Mouse (Mus musculus) hindbrain, embryonic 11.5 days (tissue): Measurements from ENCODE around the gene Hfm1. TPM values are rescaled to one million over a fixed set of nuclear protein-coding genes. Genes with fewer than 3 reads are reported as not detected.

ENCODE experiments used
- ATAC-seq: fragments of 200-750 bp; cut with Nextera tagmentation; 2 replicates; pipeline ENCODE4 v1.8.0; 2017; ENCODE audit warnings: mild to moderate bottlenecking, moderate TSS enrichment, moderate library complexity; ENCODE audit not compliant: low FRiP score
- DNase-seq: peaks from one replicate; pipeline ENCODE4 v3.0.0-alpha.2; 2015; ENCODE audit warnings: low spot score
- H3K27ac ChIP-seq: fragments of 300-500 bp; sonication (generic); 2 replicates; pipeline ENCODE4 v1.5.1; 2014; ENCODE audit warnings: mild to moderate bottlenecking, low read depth, low read length
- H3K27me3 ChIP-seq: fragments of 300-500 bp; sonication (generic); 2 replicates; pipeline ENCODE4 v1.6.1; 2014; ENCODE audit warnings: mild to moderate bottlenecking, low read length, moderate library complexity, mixed read lengths; ENCODE audit not compliant: control insufficient read depth, insufficient read depth
- H3K36me3 ChIP-seq: fragments of 300-500 bp; sonication (generic); 2 replicates; pipeline ENCODE4 v1.6.1; 2014; ENCODE audit warnings: mild to moderate bottlenecking, low read length, moderate library complexity, mixed read lengths; ENCODE audit not compliant: control insufficient read depth, insufficient read depth
- H3K4me1 ChIP-seq: fragments of 300-500 bp; sonication (generic); replicated peaks from 2 replicates; pipeline ENCODE4 v1.6.1; 2014; ENCODE audit warnings: low read length, mixed read lengths; ENCODE audit not compliant: control insufficient read depth, insufficient read depth
- H3K4me2 ChIP-seq: fragments of 300-500 bp; sonication (generic); replicated peaks from 2 replicates; pipeline ENCODE4 v1.6.1; 2014; ENCODE audit warnings: mild to moderate bottlenecking, low read depth, low read length
- H3K4me3 ChIP-seq: fragments of 300-500 bp; sonication (generic); 2 replicates; pipeline ENCODE4 v1.5.1; 2014; ENCODE audit warnings: low read depth, low read length
- H3K9ac ChIP-seq: fragments of 300-500 bp; sonication (generic); 2 replicates; pipeline ENCODE4 v1.6.1; 2014; ENCODE audit warnings: low read depth, low read length
- H3K9me3 ChIP-seq: fragments of 300-500 bp; sonication (generic); 2 replicates; pipeline ENCODE4 v1.6.1; 2016; ENCODE audit warnings: low read length; ENCODE audit not compliant: control insufficient read depth
- WGBS: fragments of 180-500 bp; shearing (Covaris S2); extraction: QIAGEN DNeasy Blood & Tissue Kit; methylation state at CpG from one replicate; pipeline ENCODE4 v1.1.7; 2014; 5-methylcytosine and 5-hydroxymethylcytosine counted together
- polyA plus RNA-seq: library from polyadenylated mRNA; unstranded; fragments of >200 nt; fragmentation: Nextera tagmentation; extraction: Ambion mirVana; gene quantifications from 2 replicates; pipeline ENCODE4 v1.2.1, GENCODE M21; 2014

Hfm1 gene
- polyA plus RNA-seq = 5.5 and 6.2 TPM in 2 replicates

DNA sequence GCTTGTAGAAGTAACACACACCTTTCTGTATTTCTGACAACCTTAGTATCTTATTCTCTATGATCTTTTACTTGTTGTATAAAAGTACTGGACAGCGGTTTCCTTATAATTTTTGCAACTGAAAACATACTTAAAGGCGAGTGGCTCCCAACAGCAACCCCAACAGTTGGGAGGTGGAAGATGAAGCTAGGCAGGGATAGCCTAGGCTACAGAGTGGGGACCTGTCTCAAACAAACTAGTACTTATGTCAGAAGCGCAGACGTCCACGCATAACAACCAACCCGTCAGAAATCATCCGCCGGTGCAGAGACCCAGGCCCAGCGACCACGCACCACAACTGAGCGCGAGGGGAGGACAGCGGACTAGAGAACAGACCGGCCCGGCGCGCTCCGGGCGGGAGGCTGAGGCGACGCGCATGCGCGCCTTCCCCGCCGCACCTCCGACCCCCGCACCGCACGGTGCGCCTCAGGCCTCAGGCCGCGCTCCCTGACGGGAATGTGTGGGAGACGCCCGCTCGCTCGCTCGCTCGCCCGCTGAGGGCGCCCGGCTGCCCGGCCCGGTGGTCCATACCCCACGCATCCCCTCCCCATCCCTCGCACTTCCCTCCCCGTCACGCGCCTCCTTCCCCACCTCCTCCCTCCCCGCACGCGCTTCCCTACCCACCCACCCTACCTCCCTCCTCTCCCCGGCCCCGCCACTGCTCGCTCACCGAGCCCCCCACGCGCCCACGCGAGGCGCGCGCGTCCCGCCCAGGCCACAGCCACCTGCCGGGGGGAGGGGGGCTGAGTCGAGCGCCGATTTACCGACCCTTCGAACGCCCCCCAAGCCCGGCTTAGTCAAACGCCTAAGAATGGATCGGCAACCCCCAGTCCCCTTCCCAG is at the start of gene Hfm1:
Hfm1 (minus strand) TSS at position 834 of the 881 bp plus-strand sequence.
- H3K9me3 ChIP-seq = no peaks in the 10 kb centered on the region
- H3K4me2 ChIP-seq = peak within 1 kb of the TSS; percentile 71
- peak within 1 kb of the TSS; percentile 78 for H3K27ac ChIP-seq
- ATAC-seq (peak; percentile 96), DNase-seq (peak; percentile 88)
- no peaks in the 10 kb centered on the region for H3K4me1 ChIP-seq
- no peaks in the 10 kb centered on the region for H3K36me3 ChIP-seq
- H3K27me3 ChIP-seq = no peaks in the 10 kb centered on the region
- 1% methylated on average over 46 of the region's 76 CpGs for WGBS
- H3K4me3 ChIP-seq = peak within 1 kb of the TSS; percentile 68
- H3K9ac ChIP-seq = peak within 1 kb of the TSS; percentile 85

GRCm38 (mm10) chr5:106973883-106974282 is 47.8 kb upstream of the Hfm1 start:
- H3K4me3 ChIP-seq = no peak overlapping the region
- no peaks in the 10 kb centered on the region for H3K9me3 ChIP-seq
- no peak overlapping the region for H3K4me2 ChIP-seq
- no peak for ATAC-seq
- H3K27me3 ChIP-seq = no peaks in the 10 kb centered on the region
- H3K9ac ChIP-seq = no peak overlapping the region
- peaks cover 10% of the 10 kb centered on the region; the same call in 1 of the 2 replicates for H3K36me3 ChIP-seq
- WGBS = 91% methylated on average over 7 of the region's 7 CpGs
- no peaks in the 10 kb centered on the region for H3K4me1 ChIP-seq
- no peak for DNase-seq
- H3K27ac ChIP-seq = no peak overlapping the region

DNA sequence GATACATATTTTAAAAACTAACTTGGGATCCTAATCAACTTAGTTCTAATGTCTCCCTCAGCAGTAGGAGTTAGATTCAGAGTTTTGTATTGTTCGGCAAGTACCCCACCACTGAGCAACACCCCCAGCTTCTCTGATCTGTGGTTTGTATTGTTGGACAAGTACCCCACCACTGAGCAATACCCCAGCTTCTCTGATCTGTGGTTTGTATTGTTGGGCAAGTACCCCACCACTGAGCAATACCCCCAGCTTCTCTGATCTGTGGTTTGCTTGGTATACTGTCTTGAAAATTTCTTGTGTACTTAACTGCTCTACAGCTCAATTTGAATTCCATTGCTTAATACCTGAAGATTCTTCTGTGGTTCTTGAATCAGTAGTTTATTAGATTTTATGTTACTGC is 41.5 kb upstream of the Hfm1 start:
- Histone ChIP-seq H3K27me3 (no peaks in the 10 kb centered on the region), H3K9ac (no peak overlapping the region), H3K4me3 (no peak overlapping the region), H3K4me1 (no peaks in the 10 kb centered on the region), H3K36me3 (no peaks in the 10 kb centered on the region), H3K4me2 (no peak overlapping the region), H3K27ac (no peak overlapping the region), H3K9me3 (no peaks in the 10 kb centered on the region)
- WGBS = 90% methylated on average over 1 of the region's 1 CpGs
- ATAC-seq (no peak), DNase-seq (no peak)

DNA sequence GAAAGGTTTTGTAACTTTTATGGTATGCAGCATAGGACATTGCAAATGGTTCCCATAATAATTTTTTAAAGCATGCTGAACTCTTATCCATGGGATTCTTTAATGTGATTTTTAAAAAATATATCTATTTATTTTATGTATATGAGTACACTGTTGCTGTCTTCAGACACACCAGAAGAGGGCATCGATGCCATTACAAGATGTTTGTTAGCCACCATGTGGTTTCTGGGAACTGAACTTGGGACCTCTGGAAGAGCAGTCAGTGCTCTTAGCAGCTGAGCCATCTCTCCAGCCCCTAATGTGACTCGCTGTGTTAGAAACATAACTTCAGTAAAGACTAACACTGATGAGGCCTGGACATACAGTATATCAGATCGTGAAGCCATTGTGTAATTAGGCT is 40.3 kb upstream of the Hfm1 start:
- H3K9ac ChIP-seq = no peak overlapping the region
- DNase-seq = no peak
- no peak overlapping the region for H3K4me2 ChIP-seq
- no peaks in the 10 kb centered on the region for H3K9me3 ChIP-seq
- no peaks in the 10 kb centered on the region for H3K4me1 ChIP-seq
- ATAC-seq = no peak
- H3K4me3 ChIP-seq = no peak overlapping the region
- H3K36me3 ChIP-seq = no peaks in the 10 kb centered on the region
- WGBS = 96% methylated on average over 3 of the region's 3 CpGs
- H3K27me3 ChIP-seq = no peaks in the 10 kb centered on the region
- no peak overlapping the region for H3K27ac ChIP-seq

DNA sequence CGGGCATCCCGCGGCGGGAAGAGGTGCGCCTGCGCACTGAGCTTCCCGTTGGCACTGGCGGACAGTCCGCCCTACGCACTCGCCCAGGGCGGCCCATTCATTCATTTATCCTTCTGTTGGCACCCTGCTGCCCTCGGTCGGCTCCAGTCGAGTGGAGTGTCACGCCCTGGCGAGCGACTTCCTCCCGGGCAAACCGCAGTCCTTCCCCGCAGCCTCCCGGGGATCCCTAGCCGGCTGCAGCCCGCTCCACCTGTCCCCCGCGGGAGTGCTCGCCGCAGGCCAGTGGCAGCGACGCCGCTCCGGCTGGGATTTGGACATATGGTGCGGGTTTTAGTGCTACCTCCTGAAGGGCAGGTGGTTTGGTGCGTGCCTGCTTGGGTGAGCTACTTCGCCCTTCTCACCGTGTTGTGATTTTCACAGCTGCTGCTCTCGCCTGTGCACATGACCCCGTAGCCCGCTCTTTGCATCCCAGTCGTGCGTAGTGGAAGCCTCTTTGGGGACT is 38.4 kb upstream of the Hfm1 start:
- Histone ChIP-seq H3K9me3 (no peaks in the 10 kb centered on the region), H3K27me3 (no peaks in the 10 kb centered on the region), H3K36me3 (no peaks in the 10 kb centered on the region), H3K9ac (peak overlapping the region; percentile 82), H3K27ac (peak overlapping the region; percentile 48), H3K4me3 (peak overlapping the region; percentile 81), H3K4me1 (no peaks in the 10 kb centered on the region), H3K4me2 (peak overlapping the region; percentile 57)
- WGBS = under 1% methylated on average over 41 of the region's 41 CpGs
- ATAC-seq (peak; percentile 94), DNase-seq (no peak)

DNA sequence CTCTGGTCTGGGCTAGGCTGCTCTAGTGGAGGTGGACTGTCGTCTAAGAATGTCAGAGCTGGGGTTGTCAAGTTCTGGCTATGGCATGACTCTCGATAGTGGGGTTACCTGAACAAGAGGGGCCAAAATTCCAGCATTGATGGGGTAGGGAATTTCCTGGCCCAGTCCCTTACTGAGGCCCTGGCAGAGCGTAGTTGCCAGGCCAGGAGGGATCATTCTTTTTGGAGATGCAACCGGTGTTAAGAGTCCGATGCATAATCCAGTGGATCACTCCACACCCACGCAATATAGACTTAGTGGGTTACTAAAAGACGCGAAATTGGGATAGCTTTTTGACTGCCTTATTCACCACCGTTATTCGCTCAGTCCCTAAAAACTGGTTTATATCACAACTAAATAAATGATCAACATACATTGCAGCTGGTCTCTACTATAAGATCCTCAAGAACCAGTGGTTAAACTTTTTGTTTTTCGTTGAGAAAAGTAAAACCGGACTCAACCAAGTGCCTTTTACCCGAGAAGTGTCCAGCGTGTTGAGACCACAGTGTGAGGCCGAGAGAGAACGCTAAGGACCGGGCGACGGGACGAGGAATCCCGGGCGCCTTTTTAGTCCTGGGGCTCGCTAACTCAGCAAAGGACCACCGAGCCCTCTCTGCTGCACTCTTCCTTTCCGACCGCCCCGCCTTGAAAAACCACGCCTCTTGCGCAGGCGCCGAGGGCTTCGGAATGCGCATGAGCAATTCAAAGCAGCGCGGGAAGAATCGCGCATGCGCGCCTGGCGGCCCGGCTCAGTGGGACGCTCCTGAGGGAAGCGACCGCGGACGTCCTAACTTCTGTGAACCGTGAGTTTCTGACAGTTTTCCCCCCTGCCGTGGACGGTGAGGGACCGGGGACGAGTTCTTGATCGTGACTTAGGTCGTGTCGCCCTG is 37.7 kb upstream of the Hfm1 start, which contains the start of gene Cdc7:
Cdc7 (plus strand) TSS at position 739 of the 929 bp plus-strand sequence.
- Histone ChIP-seq H3K4me2 (peak within 1 kb of the TSS; percentile 57), H3K4me3 (peak within 1 kb of the TSS; percentile 81), H3K9me3 (no peaks in the 10 kb centered on the region), H3K27me3 (no peaks in the 10 kb centered on the region), H3K36me3 (no peaks in the 10 kb centered on the region), H3K9ac (peak within 1 kb of the TSS; percentile 82), H3K27ac (peak within 1 kb of the TSS; percentile 48), H3K4me1 (no peaks in the 10 kb centered on the region)
- DNase-seq = peak; percentile 99
- ATAC-seq = peak; percentile 95
- WGBS = 6% methylated on average over 54 of the region's 54 CpGs

DNA sequence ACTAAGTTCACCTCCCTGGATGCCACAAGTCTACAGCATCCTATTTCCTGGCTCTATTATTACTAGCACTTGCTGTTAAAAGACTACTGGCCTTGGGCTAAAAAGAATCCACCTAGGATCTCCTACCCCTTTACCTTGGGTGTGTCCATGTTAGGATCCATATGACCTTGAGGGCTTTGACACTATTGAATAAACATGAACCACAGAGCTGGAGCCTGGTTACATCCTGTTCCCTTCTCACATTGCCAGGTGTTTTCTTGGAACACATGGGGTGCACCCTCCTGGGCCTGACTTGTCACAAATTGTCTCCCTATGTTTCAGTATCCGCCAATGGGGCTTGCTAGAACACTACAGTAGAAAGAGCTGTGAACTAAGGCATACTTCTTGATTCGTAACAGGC is 34.3 kb upstream of the Hfm1 start:
- Histone ChIP-seq H3K4me2 (no peak overlapping the region), H3K27me3 (no peaks in the 10 kb centered on the region), H3K4me3 (no peak overlapping the region), H3K4me1 (no peaks in the 10 kb centered on the region), H3K27ac (no peak overlapping the region), H3K9ac (no peak overlapping the region), H3K36me3 (no peaks in the 10 kb centered on the region), H3K9me3 (no peaks in the 10 kb centered on the region)
- DNase-seq (no peak), ATAC-seq (no peak)
- WGBS = 81% methylated on average over 2 of the region's 2 CpGs

GRCm38 (mm10) chr5:106959031-106959430 is 32.9 kb upstream of the Hfm1 start:
- WGBS = 77% methylated on average over 3 of the region's 3 CpGs
- H3K4me1 ChIP-seq = no peaks in the 10 kb centered on the region

More at GRCm38 (mm10) chr5:106959031-106959430, 32.9 kb upstream of the Hfm1 start:
- Histone ChIP-seq H3K27ac (no peak overlapping the region), H3K9me3 (no peaks in the 10 kb centered on the region), H3K4me2 (no peak overlapping the region), H3K27me3 (no peaks in the 10 kb centered on the region), H3K36me3 (no peaks in the 10 kb centered on the region), H3K4me3 (no peak overlapping the region), H3K9ac (no peak overlapping the region)
- DNase-seq = no peak
- ATAC-seq = no peak
